8 mouse cellular contexts compared by ENCODE assay signal in the genomic region with DNA sequence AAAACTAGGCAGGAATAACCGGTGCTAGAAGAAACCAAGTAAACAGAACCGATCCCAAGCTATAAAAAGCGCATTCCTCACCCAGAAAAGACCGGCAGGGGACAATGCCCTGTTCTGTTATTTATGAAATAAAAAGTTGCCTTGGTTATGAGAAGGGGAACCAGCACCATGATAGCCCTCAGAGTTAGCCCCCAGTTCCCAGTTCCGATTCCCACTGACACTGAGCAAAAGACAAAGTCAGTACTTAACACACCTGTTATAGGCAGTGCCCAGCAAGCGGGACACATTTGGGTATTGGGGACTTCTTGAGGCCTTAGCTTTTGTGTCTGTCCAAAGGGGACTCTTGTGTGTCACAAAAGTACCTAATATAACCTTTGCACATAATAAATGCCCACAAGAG. TPM values are rescaled to one million over a fixed set of nuclear protein-coding genes. Genes with fewer than 3 reads are reported as not detected.
A peak's percentile ranks its signal among the peaks of the same experiment; 100 is the strongest.
DNase-seq lines count a peak whose midpoint lies in the region; ATAC-seq and TF ChIP-seq lines count a peak whose summit lies in the region.

No protein-coding gene starts in this region.

- no peaks in the 10 kb centered on the region for H3K9me3 ChIP-seq in MEL (replicated peaks; ENCODE audit: insufficient read depth, low read length)
- no peaks in the 10 kb centered on the region for H3K9me3 ChIP-seq in heart, postnatal 0 days (replicated peaks; ENCODE audit: control insufficient read depth, low read length)
- no peaks in the 10 kb centered on the region for H3K9me3 ChIP-seq in midbrain, embryonic 10.5 days (replicated peaks)

- 18% methylated on average over 6 of the region's 6 CpGs for WGBS in heart, postnatal 0 days
- 32% methylated on average over 6 of the region's 6 CpGs for WGBS in midbrain, embryonic 10.5 days

- intact Hi-C loops in gastrocnemius, adult 2 months (cut with DNase I), result loop anchor here (2.0 to 10.0 kb wide), 3 partner anchors 43 to 215 kb away; partner anchors contain the start of gene Kif20b

- H3K27ac ChIP-seq in gastrocnemius, adult 2 months, result peak overlapping the region; percentile 96
- H3K27ac ChIP-seq in MEL (ENCODE audit: control insufficient read depth, low read depth, low read length), result peak overlapping the region; percentile 71
- H3K27ac ChIP-seq in heart, postnatal 0 days (ENCODE audit: low read depth), result peak overlapping the region; percentile 100
- peak overlapping the region; percentile 98 for H3K27ac ChIP-seq in midbrain, embryonic 10.5 days (replicated peaks)

- H3K9ac ChIP-seq in MEL (ENCODE audit: control insufficient read depth, low read depth, low read length, poor library complexity, severe bottlenecking), result peak overlapping the region; percentile 93
- peak overlapping the region; percentile 96 for H3K9ac ChIP-seq in heart, postnatal 0 days (replicated peaks; ENCODE audit: low read depth, low read length)

- TF ChIP-seq POLR2A in MEL (IDR thresholded peaks at IDR 0.05; ENCODE audit: control insufficient read depth in 1 of 2, insufficient read depth in 1 of 2, low read depth in 1 of 2, low read length in 2 of 2, poor library complexity in 1 of 2), result no peak

- DNase-seq in gastrocnemius, adult 2 months, result no peak
- no peak for DNase-seq in gastrocnemius, adult 8-10 months (ENCODE audit: low spot score in 2 of 2)
- DNase-seq in MEL (ENCODE audit: low read depth, low spot score), result no peak
- DNase-seq in heart, postnatal 0 days (ENCODE audit: low spot score), result no peak
- no peak for DNase-seq in midbrain, embryonic 10.5 days (ENCODE audit: low spot score)
- DNase-seq in adrenal gland, adult 18-20 months (ENCODE audit: low spot score in 2 of 2), result no peak
- DNase-seq in right cerebral cortex, adult 2 months (ENCODE audit: low spot score in 2 of 2), result no peak

- H3K4me3 ChIP-seq in gastrocnemius, adult 2 months, result peak overlapping the region; percentile 72
- H3K4me3 ChIP-seq in MEL (ENCODE audit: control insufficient read depth in 1 of 2, insufficient read depth in 1 of 2, low read depth in 2 of 2, low read length in 2 of 2), result peak overlapping the region; percentile 80 to 93
- H3K4me3 ChIP-seq in heart, postnatal 0 days (ENCODE audit: low read depth, low read length), result peak overlapping the region; percentile 97
- H3K4me3 ChIP-seq in midbrain, embryonic 10.5 days, result peak overlapping the region; percentile 94

- no peak for TF ChIP-seq RAD21 in MEL (IDR thresholded peaks at IDR 0.05; ENCODE audit: low read depth, low read length)

- ATAC-seq in heart, postnatal 0 days (ENCODE audit: insufficient read depth, low read depth), result no peak
- no peak for ATAC-seq in erythroid progenitor cell, adult 5-6 weeks (replicated peaks; ENCODE audit: low FRiP score, poor library complexity, severe bottlenecking)

- peaks cover 17 to 43% of the 10 kb centered on the region in 2 experiments for H3K4me1 ChIP-seq in MEL (ENCODE audit: control insufficient read depth in 1 of 2, insufficient read depth in 2 of 2, low read length in 2 of 2)
- H3K4me1 ChIP-seq in heart, postnatal 0 days (ENCODE audit: control insufficient read depth, insufficient read depth), result 0 out of 2 replicates have a peak, but pooled peaks cover 13% of the 10 kb centered on the region
- peaks cover 23% of the 10 kb centered on the region for H3K4me1 ChIP-seq in midbrain, embryonic 10.5 days

- peak in 1 of 2 experiments; percentile 35; a peak in 1 of 4 replicates for TF ChIP-seq EP300 in MEL (IDR thresholded peaks at IDR 0.05; ENCODE audit: low read depth in 1 of 2, low read length in 2 of 2)
- TF ChIP-seq EP300 in heart, postnatal 0 days (IDR thresholded peaks at IDR 0.05; ENCODE audit: low read depth), result no peak

- peaks cover 37% of the 10 kb centered on the region for H3K79me2 ChIP-seq in MEL (ENCODE audit: control insufficient read depth, insufficient read depth, low read length, poor library complexity)

- H3K4me2 ChIP-seq in heart, postnatal 0 days (ENCODE audit: low read depth, low read length), result peak overlapping the region; percentile 85

- H3K27me3 ChIP-seq in MEL (ENCODE audit: control insufficient read depth in 1 of 2, insufficient read depth in 2 of 2, low read length in 2 of 2), result no peaks in the 10 kb centered on the region
- H3K27me3 ChIP-seq in heart, postnatal 0 days (ENCODE audit: control insufficient read depth, insufficient read depth, low read length), result no peaks in the 10 kb centered on the region
- H3K27me3 ChIP-seq in midbrain, embryonic 10.5 days (ENCODE audit: low read depth, poor library complexity, severe bottlenecking), result no peaks in the 10 kb centered on the region

- peaks cover 0 to 46% of the 10 kb centered on the region in 2 experiments; a peak in 2 of 4 replicates for H3K36me3 ChIP-seq in MEL (ENCODE audit: control insufficient read depth in 1 of 2, insufficient read depth in 2 of 2, low read length in 2 of 2)
- no peaks in the 10 kb centered on the region for H3K36me3 ChIP-seq in heart, postnatal 0 days (replicated peaks; ENCODE audit: control insufficient read depth, insufficient read depth, low read length)
- no peaks in the 10 kb centered on the region for H3K36me3 ChIP-seq in midbrain, embryonic 10.5 days

- TF ChIP-seq CTCF in gastrocnemius, adult 2 months (IDR thresholded peaks at IDR 0.05), result no peak
- TF ChIP-seq CTCF in MEL (IDR thresholded peaks at IDR 0.05 in 2 of 3, conservative IDR thresholded peaks at IDR 0.05 in 1 of 3; ENCODE audit: control insufficient read depth in 1 of 3, insufficient read depth in 1 of 3, low read depth in 2 of 3, low read length in 3 of 3, poor library complexity in 1 of 3, severe bottlenecking in 1 of 3), result no peak
- no peak for TF ChIP-seq CTCF in heart, postnatal 0 days (IDR thresholded peaks at IDR 0.05; ENCODE audit: low read depth)

TF ChIP-seq in MEL, 35 proteins besides CTCF, POLR2A, EP300 and RAD21:
- 0 out of 2 replicates have a peak, but pooled peaks have one; percentile 15 for TF ChIP-seq MAZ (IDR thresholded peaks at IDR 0.05; ENCODE audit: low read depth, low read length)
- TF ChIP-seq POLR2AphosphoS2 (IDR thresholded peaks at IDR 0.05; ENCODE audit: low read length), result no peak
- 0 out of 2 replicates have a peak, but pooled peaks have one; percentile 10 for TF ChIP-seq SIN3A (IDR thresholded peaks at IDR 0.05; ENCODE audit: low read length)

RNA-seq across cellular contexts. Expression of gene Pank1, which starts 0.4 kb away (rescaled TPM):
- 10 to 100 TPM; 10.7 to 26.0 TPM for total RNA-seq in gastrocnemius, adult 2 months (2021)
- total RNA-seq in gastrocnemius, adult 8-10 months (2022), result 10 to 100 TPM in 2 of 4 experiments, 1 to 10 TPM in 2; 8.6 to 13.8 (median 10.0) TPM
- total RNA-seq in MEL (2012; rRNA removed), result 6.3 and 7.2 TPM in 2 replicates
- 1 to 10 TPM in 1 of 2 experiments, not detected in 1; 7.6 TPM for polyA plus RNA-seq in MEL (2012; ENCODE audit: insufficient read depth in 1 of 2, insufficient read length in 2 of 2, low read depth in 1 of 2, low replicate concordance in 2 of 2, missing spikeins in 1 of 2)
- 35.2 and 36.6 TPM in 2 replicates for total RNA-seq in heart, postnatal 0 days (2014; rRNA removed; ENCODE audit: low replicate concordance)
- polyA plus RNA-seq in heart, postnatal 0 days (2015; fragmentation: Nextera tagmentation; extraction: Ambion mirVana), result 13.1 and 15.7 TPM in 2 replicates
- polyA plus RNA-seq in midbrain, embryonic 10.5 days (2016; fragmentation: Nextera tagmentation; extraction: Ambion mirVana), result 6.3 and 6.5 TPM in 2 replicates
- total RNA-seq in adrenal gland, adult 18-20 months (2021), result 10 to 100 TPM; 77.0 to 80.4 TPM
- total RNA-seq in erythroid progenitor cell, adult 5-6 weeks (2015; ENCODE audit: low replicate concordance), result 2.9 and 4.0 TPM in 2 replicates
- 0.39 and 2.2 TPM in 2 replicates for total RNA-seq in erythroid progenitor cell, adult 5-6 weeks (2017; ENCODE audit: low replicate concordance)

RNA-seq across cellular contexts. Expression of gene Kif20b, which starts 42.5 kb away (rescaled TPM):
- under 1 TPM; 0.11 to 0.38 TPM for total RNA-seq in gastrocnemius, adult 2 months (2021)
- total RNA-seq in gastrocnemius, adult 8-10 months (2022), result under 1 TPM; 0.05 to 0.91 (median 0.22) TPM
- total RNA-seq in MEL (2012; rRNA removed), result 40.0 and 48.8 TPM in 2 replicates
- polyA plus RNA-seq in MEL (2012; ENCODE audit: insufficient read depth in 1 of 2, insufficient read length in 2 of 2, low read depth in 1 of 2, low replicate concordance in 2 of 2, missing spikeins in 1 of 2), result 10 to 100 TPM; 41.6 to 55.5 TPM
- 2.3 and 7.3 TPM in 2 replicates for total RNA-seq in heart, postnatal 0 days (2014; rRNA removed; ENCODE audit: low replicate concordance)
- polyA plus RNA-seq in heart, postnatal 0 days (2015; fragmentation: Nextera tagmentation; extraction: Ambion mirVana), result 12.9 and 14.2 TPM in 2 replicates
- 85.0 and 89.6 TPM in 2 replicates for polyA plus RNA-seq in midbrain, embryonic 10.5 days (2016; fragmentation: Nextera tagmentation; extraction: Ambion mirVana)
- 1 to 10 TPM in 1 of 2 experiments, under 1 TPM in 1; 0.90 to 2.4 TPM for total RNA-seq in adrenal gland, adult 18-20 months (2021)
- 189 and 228 TPM in 2 replicates for total RNA-seq in erythroid progenitor cell, adult 5-6 weeks (2015; ENCODE audit: low replicate concordance)
- 257 and 330 TPM in 2 replicates for total RNA-seq in erythroid progenitor cell, adult 5-6 weeks (2017; ENCODE audit: low replicate concordance)
